Mouse (Mus musculus) forebrain, postnatal 0 days (tissue): ENCODE results near the gene Map4k2. TPM values are rescaled to one million over a fixed set of nuclear protein-coding genes. Genes with fewer than 3 reads are reported as not detected.

Experiments used
- ATAC-seq: fragments of 200-750 bp; cut with Nextera tagmentation; 2 replicates; pipeline ENCODE4 v1.8.0; 2017; ENCODE audit warnings: mild to moderate bottlenecking, moderate library complexity
- DNase-seq: peaks from one replicate; pipeline ENCODE4 v3.0.0-alpha.2; 2015
- H3K27ac ChIP-seq: fragments of 300-500 bp; sonication (generic); 2 replicates; pipeline ENCODE4 v1.5.1; 2014; ENCODE audit warnings: low read depth, mild to moderate bottlenecking, antibody characterized with exemption, low read length, moderate library complexity, mixed read lengths
- H3K27me3 ChIP-seq: fragments of 300-500 bp; sonication (generic); 2 replicates; pipeline ENCODE4 v1.6.1; 2014; ENCODE audit warnings: mild to moderate bottlenecking, low read length, mixed read lengths; ENCODE audit not compliant: insufficient read depth
- H3K36me3 ChIP-seq: fragments of 300-500 bp; sonication (generic); 2 replicates; pipeline ENCODE4 v1.6.1; 2014; ENCODE audit warnings: mild to moderate bottlenecking, moderate library complexity; ENCODE audit not compliant: insufficient read depth
- H3K4me1 ChIP-seq: fragments of 300-500 bp; sonication (generic); 2 replicates; pipeline ENCODE4 v1.6.1; 2014; ENCODE audit warnings: antibody characterized with exemption; ENCODE audit not compliant: insufficient read depth
- H3K4me2 ChIP-seq: fragments of 300-500 bp; sonication (generic); 2 replicates; pipeline ENCODE4 v1.6.1; 2014; ENCODE audit warnings: low read depth, mild to moderate bottlenecking, moderate library complexity
- H3K4me3 ChIP-seq: fragments of 300-500 bp; sonication (generic); 2 replicates; pipeline ENCODE4 v1.5.1; 2014; ENCODE audit warnings: low read depth, low read length, mixed read lengths
- H3K9ac ChIP-seq: fragments of 300-500 bp; sonication (generic); 2 replicates; pipeline ENCODE4 v1.6.1; 2014; ENCODE audit warnings: mild to moderate bottlenecking
- H3K9me3 ChIP-seq: fragments of 300-500 bp; sonication (generic); 2 replicates; pipeline ENCODE4 v1.6.1; 2016; ENCODE audit warnings: low read length
- CTCF ChIP-seq: sonication (generic); IDR thresholded peaks from 2 replicates; pipeline ENCODE4 v1.5.1; 2016; ENCODE audit warnings: antibody characterized with exemption, control low read depth, low read depth
- WGBS: fragments of 180-500 bp; shearing (Covaris S2); extraction: QIAGEN DNeasy Blood & Tissue Kit; methylation state at CpG from one replicate; pipeline ENCODE4 v1.1.7; 2014; 5-methylcytosine and 5-hydroxymethylcytosine counted together
- polyA plus RNA-seq: library from polyadenylated mRNA; unstranded; fragments of >200 nt; fragmentation: Nextera tagmentation; extraction: Ambion mirVana; gene quantifications from 2 replicates; pipeline ENCODE4 v1.2.1, GENCODE M21; 2015
- total RNA-seq: library from RNA; depleted of rRNA; stranded (reverse); fragments of >200 nt; gene quantifications from 2 replicates; pipeline ENCODE4 v1.2.3, GENCODE M21; 2014

Map4k2 gene
- total and polyA plus RNA-seq, 2 experiments from 2014 or later = 9.7 to 55.8 TPM

GRCm38 (mm10) chr19:6352107-6352505 lies 11.2 kb downstream of the Map4k2 start:
- no peak for ATAC-seq
- Histone ChIP-seq H3K4me2 (no peak overlapping the region), H3K4me3 (no peak overlapping the region), H3K9me3 (no peaks in the 10 kb centered on the region), H3K27ac (no peak overlapping the region), H3K27me3 (no peaks in the 10 kb centered on the region), H3K4me1 (no peaks in the 10 kb centered on the region), H3K36me3 (peaks cover 43% of the 10 kb centered on the region), H3K9ac (no peak overlapping the region)
- WGBS = 92% methylated on average over 2 of the region's 2 CpGs
- no peak for TF ChIP-seq CTCF
- DNase-seq = no peak

- Histone ChIP-seq H3K27ac (no peak overlapping the region), H3K36me3 (peaks cover 32% of the 10 kb centered on the region; the same call in 1 of the 2 replicates), H3K4me3 (no peak overlapping the region), H3K27me3 (no peaks in the 10 kb centered on the region), H3K4me1 (no peaks in the 10 kb centered on the region), H3K4me2 (no peak overlapping the region), H3K9me3 (no peaks in the 10 kb centered on the region), H3K9ac (no peak overlapping the region)
- DNase-seq = no peak
- ATAC-seq = no peak
- 77% methylated on average over 7 of the region's 7 CpGs for WGBS
- TF ChIP-seq CTCF = no peak
Measured at GRCm38 (mm10) chr19:6354030-6354429, 13.1 kb downstream of the Map4k2 start.

- H3K4me3 ChIP-seq = no peak overlapping the region
- peaks cover 4% of the 10 kb centered on the region for H3K4me1 ChIP-seq
- no peak overlapping the region for H3K9ac ChIP-seq
- no peak overlapping the region for H3K4me2 ChIP-seq
- ATAC-seq (no peak), DNase-seq (no peak)
- no peaks in the 10 kb centered on the region for H3K27me3 ChIP-seq
- no peak overlapping the region for H3K27ac ChIP-seq
- H3K36me3 ChIP-seq = peaks cover 7% of the 10 kb centered on the region
- 93% methylated on average over 3 of the region's 3 CpGs for WGBS
- H3K9me3 ChIP-seq = no peaks in the 10 kb centered on the region
- no peak for TF ChIP-seq CTCF
Measured at GRCm38 (mm10) chr19:6361291-6361690, 20.4 kb downstream of the Map4k2 start.

GRCm38 (mm10) chr19:6363091-6363410 lies 22.1 kb downstream of the Map4k2 start:
- no peak for ATAC-seq
- TF ChIP-seq CTCF = no peak
- WGBS = under 1% methylated on average over 11 of the region's 11 CpGs
- Histone ChIP-seq H3K9me3 (no peaks in the 10 kb centered on the region), H3K27ac (peak overlapping the region; percentile 51), H3K9ac (peak overlapping the region; percentile 31; the same call in 1 of the 2 replicates), H3K4me2 (peak overlapping the region; percentile 52), H3K27me3 (no peaks in the 10 kb centered on the region), H3K4me1 (peaks cover 4% of the 10 kb centered on the region), H3K36me3 (peaks cover 25% of the 10 kb centered on the region), H3K4me3 (peak overlapping the region; percentile 79)
- no peak for DNase-seq

- Histone ChIP-seq H3K9ac (peak within 1 kb of the TSS; percentile 96), H3K36me3 (peaks cover 31% of the 10 kb centered on the region), H3K27ac (peak within 1 kb of the TSS; percentile 99), H3K27me3 (no peaks in the 10 kb centered on the region), H3K4me2 (peak within 1 kb of the TSS; percentile 65), H3K4me3 (peak within 1 kb of the TSS; percentile 79), H3K4me1 (peaks cover 4% of the 10 kb centered on the region), H3K9me3 (no peaks in the 10 kb centered on the region)
- DNase-seq = peak; percentile 100
- WGBS = 1% methylated on average over 83 of the region's 85 CpGs
- peak; percentile 11; the same call in 1 of the 2 replicates for TF ChIP-seq CTCF
- ATAC-seq = peak; percentile 97
Measured at GRCm38 (mm10) chr19:6363411-6364240, 22.7 kb downstream of the Map4k2 start, which contains the start of gene Sf1. Gene Sf1, plus strand, starts transcription at chr19:6363690.

- Histone ChIP-seq H3K27me3 (no peaks in the 10 kb centered on the region), H3K9ac (peak overlapping the region; percentile 96), H3K4me2 (peak overlapping the region; percentile 65), H3K4me1 (peaks cover 4% of the 10 kb centered on the region), H3K4me3 (peak overlapping the region; percentile 79), H3K9me3 (no peaks in the 10 kb centered on the region), H3K27ac (peak overlapping the region; percentile 99), H3K36me3 (peaks cover 36% of the 10 kb centered on the region)
- ATAC-seq (no peak), DNase-seq (peak; percentile 97)
- no peak for TF ChIP-seq CTCF
- under 1% methylated on average over 54 of the region's 55 CpGs for WGBS
Measured at GRCm38 (mm10) chr19:6364317-6364725, 23.4 kb downstream of the Map4k2 start.

GRCm38 (mm10) chr19:6364842-6365241 lies 23.9 kb downstream of the Map4k2 start:
- 8% methylated on average over 2 of the region's 2 CpGs for WGBS
- Histone ChIP-seq H3K27ac (no peak overlapping the region), H3K27me3 (no peaks in the 10 kb centered on the region), H3K36me3 (peaks cover 41% of the 10 kb centered on the region), H3K4me3 (peak overlapping the region; percentile 79), H3K9me3 (no peaks in the 10 kb centered on the region), H3K9ac (peak overlapping the region; percentile 96), H3K4me1 (peaks cover 4% of the 10 kb centered on the region), H3K4me2 (peak overlapping the region; percentile 65)
- ATAC-seq (no peak), DNase-seq (no peak)
- TF ChIP-seq CTCF = no peak
